Mouse (Mus musculus): ENCODE measurements at regions not wholly inside any gene's neighbourhood (a gene's known extent, or its start where the extent isn't known, plus 50 kb on each side); places are given as distances from the start of the nearest gene placed in this dataset.

DNA sequence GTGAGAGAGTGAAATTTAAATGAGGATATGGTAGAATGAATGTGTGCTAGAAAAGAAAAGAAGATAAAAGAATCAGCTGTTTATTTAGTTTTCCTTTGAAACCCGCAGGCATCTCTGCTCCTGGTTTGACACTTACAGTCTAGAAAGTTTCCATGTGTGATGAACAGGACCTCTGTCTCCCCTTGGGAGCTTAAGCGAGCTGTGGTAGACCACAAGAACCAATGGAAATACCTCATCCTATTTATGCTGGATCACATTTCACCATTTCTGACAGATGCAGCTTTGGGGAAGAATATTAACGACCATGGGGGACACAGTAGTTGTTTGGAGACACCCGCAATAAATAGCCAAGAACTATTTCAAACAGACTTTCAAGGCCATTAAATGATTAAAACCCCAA lies 71.2 kb upstream of the Cav2 start:
- H3K36me3 ChIP-seq (ENCODE audit: control insufficient read depth, insufficient read depth, low read length): no peaks in the 10 kb centered on the region
- WGBS: 54% methylated on average over 4 of the region's 4 CpGs
- no peaks in the 10 kb centered on the region for H3K27me3 ChIP-seq (replicated peaks; ENCODE audit: control insufficient read depth, insufficient read depth, low read length)
- DNase-seq (ENCODE audit: low spot score): no peak
- no peak for ATAC-seq (replicated peaks; ENCODE audit: low FRiP score)
- H3K4me2 ChIP-seq: no peak overlapping the region
- no peaks in the 10 kb centered on the region for H3K9me3 ChIP-seq (ENCODE audit: control insufficient read depth, low read length)
- H3K4me3 ChIP-seq (ENCODE audit: low read depth, low read length): no peak overlapping the region
- H3K4me1 ChIP-seq (replicated peaks; ENCODE audit: control insufficient read depth, insufficient read depth, low read length): no peaks in the 10 kb centered on the region
- H3K27ac ChIP-seq (ENCODE audit: low read depth, low read length): no peak overlapping the region
- no peak overlapping the region for H3K9ac ChIP-seq (ENCODE audit: low read depth, low read length)

GRCm38 (mm10) chr6:17211346-17211745 lies 69.6 kb upstream of the Cav2 start:
- H3K27ac ChIP-seq (ENCODE audit: low read depth, low read length): no peak overlapping the region

DNA sequence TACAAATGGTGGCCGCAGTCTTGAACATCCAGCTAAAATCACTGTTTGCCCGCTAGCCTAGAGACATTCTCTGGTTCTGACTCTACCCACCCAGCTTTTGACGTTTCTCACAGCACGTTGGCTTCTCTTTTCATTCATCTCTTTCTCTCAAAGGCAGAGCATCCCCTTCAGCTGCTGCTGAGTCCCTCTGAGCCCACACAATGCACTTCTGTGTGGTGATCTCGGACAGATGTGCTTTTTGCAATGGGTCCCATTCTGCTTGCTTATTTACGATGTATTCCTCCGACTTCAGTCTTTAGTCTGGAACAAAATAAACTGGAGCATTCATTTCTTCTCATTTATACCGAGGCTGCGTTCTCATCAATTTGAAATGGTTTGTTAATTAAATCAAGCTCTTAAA lies 66.2 kb upstream of the Cav2 start:
- 81% methylated on average over 9 of the region's 9 CpGs for WGBS
- Histone ChIP-seq H3K9ac (ENCODE audit: low read depth, low read length) (no peak overlapping the region), H3K4me3 (ENCODE audit: low read depth, low read length) (no peak overlapping the region), H3K36me3 (ENCODE audit: control insufficient read depth, insufficient read depth, low read length) (no peaks in the 10 kb centered on the region), H3K4me2 (no peak overlapping the region), H3K4me1 (replicated peaks; ENCODE audit: control insufficient read depth, insufficient read depth, low read length) (no peaks in the 10 kb centered on the region), H3K27me3 (replicated peaks; ENCODE audit: control insufficient read depth, insufficient read depth, low read length) (no peaks in the 10 kb centered on the region), H3K9me3 (ENCODE audit: control insufficient read depth, low read length) (no peaks in the 10 kb centered on the region), H3K27ac (ENCODE audit: low read depth, low read length) (no peak overlapping the region)
- no peak for DNase-seq (ENCODE audit: low spot score)
- ATAC-seq (replicated peaks; ENCODE audit: low FRiP score): no peak

More at GRCm38 (mm10) chr6:17211346-17211745, 69.6 kb upstream of the Cav2 start:
- Histone ChIP-seq H3K9me3 (ENCODE audit: control insufficient read depth, low read length) (no peaks in the 10 kb centered on the region), H3K4me2 (no peak overlapping the region), H3K9ac (ENCODE audit: low read depth, low read length) (no peak overlapping the region), H3K4me3 (ENCODE audit: low read depth, low read length) (no peak overlapping the region), H3K27me3 (replicated peaks; ENCODE audit: control insufficient read depth, insufficient read depth, low read length) (no peaks in the 10 kb centered on the region), H3K36me3 (ENCODE audit: control insufficient read depth, insufficient read depth, low read length) (no peaks in the 10 kb centered on the region), H3K4me1 (replicated peaks; ENCODE audit: control insufficient read depth, insufficient read depth, low read length) (no peaks in the 10 kb centered on the region)
- ATAC-seq (replicated peaks; ENCODE audit: low FRiP score) (no peak), DNase-seq (ENCODE audit: low spot score) (no peak)
- 74% methylated on average over 5 of the region's 5 CpGs for WGBS

GRCm38 (mm10) chr6:17216442-17216841 lies 64.5 kb upstream of the Cav2 start:
- no peaks in the 10 kb centered on the region for H3K9me3 ChIP-seq (ENCODE audit: control insufficient read depth, low read length)
- no peaks in the 10 kb centered on the region for H3K4me1 ChIP-seq (replicated peaks; ENCODE audit: control insufficient read depth, insufficient read depth, low read length)
- H3K4me2 ChIP-seq: no peak overlapping the region
- no peaks in the 10 kb centered on the region for H3K36me3 ChIP-seq (ENCODE audit: control insufficient read depth, insufficient read depth, low read length)
- no peak overlapping the region for H3K4me3 ChIP-seq (ENCODE audit: low read depth, low read length)
- no peak overlapping the region for H3K27ac ChIP-seq (ENCODE audit: low read depth, low read length)
- no peaks in the 10 kb centered on the region for H3K27me3 ChIP-seq (replicated peaks; ENCODE audit: control insufficient read depth, insufficient read depth, low read length)
- DNase-seq (ENCODE audit: low spot score) (no peak), ATAC-seq (replicated peaks; ENCODE audit: low FRiP score) (no peak)
- WGBS: 74% methylated on average over 1 of the region's 1 CpGs
- no peak overlapping the region for H3K9ac ChIP-seq (ENCODE audit: low read depth, low read length)

DNA sequence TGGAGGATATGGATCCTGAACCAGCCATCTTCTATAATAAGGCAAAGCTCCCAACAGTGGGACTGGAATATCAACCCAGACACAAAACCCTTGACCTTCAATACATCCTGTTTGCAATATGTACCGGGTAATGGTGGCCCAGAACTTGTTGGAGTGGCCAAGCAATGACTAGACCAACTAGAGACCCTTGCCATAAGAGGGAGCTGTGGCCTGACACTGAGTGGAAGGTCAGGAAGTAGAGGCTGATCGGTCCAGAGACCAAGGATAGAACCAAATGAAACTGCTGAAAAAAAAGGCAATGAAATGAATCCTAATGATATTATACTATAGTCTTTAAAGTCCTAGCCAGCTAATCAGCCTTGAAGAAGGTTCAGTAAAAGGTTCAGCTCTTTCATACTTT lies 57.2 kb upstream of the Cav2 start:
- no peak for ATAC-seq (replicated peaks; ENCODE audit: low FRiP score)
- no peaks in the 10 kb centered on the region for H3K36me3 ChIP-seq (ENCODE audit: control insufficient read depth, insufficient read depth, low read length)
- no peak overlapping the region for H3K27ac ChIP-seq (ENCODE audit: low read depth, low read length)
- H3K4me2 ChIP-seq: no peak overlapping the region
- no peaks in the 10 kb centered on the region for H3K4me1 ChIP-seq (replicated peaks; ENCODE audit: control insufficient read depth, insufficient read depth, low read length)
- no peak overlapping the region for H3K9ac ChIP-seq (ENCODE audit: low read depth, low read length)
- H3K27me3 ChIP-seq (replicated peaks; ENCODE audit: control insufficient read depth, insufficient read depth, low read length): no peaks in the 10 kb centered on the region
- DNase-seq (ENCODE audit: low spot score): no peak
- 62% methylated on average over 2 of the region's 2 CpGs for WGBS
- H3K9me3 ChIP-seq (ENCODE audit: control insufficient read depth, low read length): no peaks in the 10 kb centered on the region
- H3K4me3 ChIP-seq (ENCODE audit: low read depth, low read length): no peak overlapping the region

DNA sequence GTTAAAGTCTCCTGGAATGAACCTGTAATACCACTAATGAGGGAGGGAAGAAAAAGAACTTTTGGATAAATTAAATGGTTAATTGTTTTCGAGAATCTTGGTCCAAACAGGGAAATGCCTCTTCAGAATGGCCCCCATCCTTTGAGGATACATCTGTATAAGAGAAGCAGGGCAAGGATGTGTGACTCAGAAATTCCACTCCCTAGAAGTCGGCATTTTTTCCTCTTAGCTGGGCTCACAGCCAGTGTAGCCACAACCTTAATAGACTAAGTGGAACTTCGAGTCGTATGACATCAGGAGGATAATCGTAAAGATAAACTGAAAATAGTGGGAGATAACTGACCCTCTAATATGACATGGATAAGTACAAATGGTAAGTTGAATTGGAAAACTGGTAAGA lies 56.1 kb upstream of the Cav2 start:
- Histone ChIP-seq H3K36me3 (ENCODE audit: control insufficient read depth, insufficient read depth, low read length) (no peaks in the 10 kb centered on the region), H3K27ac (ENCODE audit: low read depth, low read length) (no peak overlapping the region), H3K4me3 (ENCODE audit: low read depth, low read length) (no peak overlapping the region), H3K27me3 (replicated peaks; ENCODE audit: control insufficient read depth, insufficient read depth, low read length) (no peaks in the 10 kb centered on the region), H3K4me2 (no peak overlapping the region), H3K9ac (ENCODE audit: low read depth, low read length) (no peak overlapping the region), H3K9me3 (ENCODE audit: control insufficient read depth, low read length) (no peaks in the 10 kb centered on the region), H3K4me1 (replicated peaks; ENCODE audit: control insufficient read depth, insufficient read depth, low read length) (no peaks in the 10 kb centered on the region)
- DNase-seq (ENCODE audit: low spot score): no peak
- no peak for ATAC-seq (replicated peaks; ENCODE audit: low FRiP score)
- 68% methylated on average over 5 of the region's 5 CpGs for WGBS

GRCm38 (mm10) chr6:17226483-17226882 lies 54.5 kb upstream of the Cav2 start:
- Histone ChIP-seq H3K4me2 (no peak overlapping the region), H3K27ac (ENCODE audit: low read depth, low read length) (no peak overlapping the region), H3K9me3 (ENCODE audit: control insufficient read depth, low read length) (no peaks in the 10 kb centered on the region), H3K4me1 (replicated peaks; ENCODE audit: control insufficient read depth, insufficient read depth, low read length) (no peaks in the 10 kb centered on the region), H3K36me3 (ENCODE audit: control insufficient read depth, insufficient read depth, low read length) (no peaks in the 10 kb centered on the region), H3K9ac (ENCODE audit: low read depth, low read length) (no peak overlapping the region), H3K27me3 (replicated peaks; ENCODE audit: control insufficient read depth, insufficient read depth, low read length) (no peaks in the 10 kb centered on the region), H3K4me3 (ENCODE audit: low read depth, low read length) (no peak overlapping the region)
- ATAC-seq (replicated peaks; ENCODE audit: low FRiP score): no peak
- 79% methylated on average over 6 of the region's 6 CpGs for WGBS
- DNase-seq (ENCODE audit: low spot score): no peak
